Mouse (Mus musculus) limb, embryonic 12.5 days (tissue): ENCODE data around the gene Stxbp4. TPM values are rescaled to one million over a fixed set of nuclear protein-coding genes. Genes with fewer than 3 reads are reported as not detected.

Experiments
- ATAC-seq: fragments of 200-750 bp; cut with Nextera tagmentation; 2 replicates; pipeline ENCODE4 v1.8.0; 2017; ENCODE audit warnings: low read depth, moderate TSS enrichment; ENCODE audit not compliant: insufficient number of reproducible peaks, insufficient read depth, low FRiP score, low TSS enrichment
- H3K27ac ChIP-seq: fragments of 300-500 bp; sonication (generic); 2 replicates; pipeline ENCODE4 v1.5.1; 2016; ENCODE audit warnings: mild to moderate bottlenecking, moderate library complexity
- H3K27me3 ChIP-seq: fragments of 300-500 bp; sonication (generic); 2 replicates; pipeline ENCODE4 v1.6.1; 2016; ENCODE audit warnings: mild to moderate bottlenecking, moderate library complexity
- H3K36me3 ChIP-seq: fragments of 300-500 bp; sonication (generic); 2 replicates; pipeline ENCODE4 v1.6.1; 2016; ENCODE audit warnings: mild to moderate bottlenecking, moderate library complexity
- H3K4me1 ChIP-seq: fragments of 300-500 bp; sonication (generic); replicated peaks from 2 replicates; pipeline ENCODE4 v1.6.1; 2016
- H3K4me2 ChIP-seq: fragments of 300-500 bp; sonication (generic); 2 replicates; pipeline ENCODE4 v1.6.1; 2016; ENCODE audit warnings: mild to moderate bottlenecking, moderate library complexity
- H3K4me3 ChIP-seq: fragments of 300-500 bp; sonication (generic); replicated peaks from 2 replicates; pipeline ENCODE4 v1.5.1; 2016; ENCODE audit warnings: mild to moderate bottlenecking
- H3K9ac ChIP-seq: fragments of 300-500 bp; sonication (generic); replicated peaks from 2 replicates; pipeline ENCODE4 v1.6.1; 2016; ENCODE audit warnings: mild to moderate bottlenecking, moderate library complexity
- H3K9me3 ChIP-seq: fragments of 300-500 bp; sonication (generic); 2 replicates; pipeline ENCODE4 v1.6.1; 2016; ENCODE audit warnings: mild to moderate bottlenecking, moderate library complexity
- WGBS: fragments of 180-500 bp; shearing (Covaris S2); methylation state at CpG from one replicate; pipeline ENCODE4 v1.1.7; 2016; 5-methylcytosine and 5-hydroxymethylcytosine counted together
- polyA plus RNA-seq: library from polyadenylated mRNA; unstranded; fragments of >200 nt; fragmentation: Nextera tagmentation; extraction: Ambion mirVana; gene quantifications from 2 replicates; pipeline ENCODE4 v1.2.1, GENCODE M21; 2016

The Stxbp4 gene
- polyA plus RNA-seq, 1 experiment from 2014 or later: 43.5 TPM

GRCm38 (mm10) chr11:90595826-90596225, 42.1 kb downstream of the Stxbp4 start:
- no peaks in the 10 kb centered on the region for H3K9me3 ChIP-seq
- H3K4me3 ChIP-seq: no peak overlapping the region
- H3K9ac ChIP-seq: no peak overlapping the region
- no peaks in the 10 kb centered on the region for H3K27me3 ChIP-seq
- no peaks in the 10 kb centered on the region for H3K4me1 ChIP-seq
- no peak overlapping the region for H3K27ac ChIP-seq
- H3K4me2 ChIP-seq: no peak overlapping the region
- H3K36me3 ChIP-seq: peaks cover 68% of the 10 kb centered on the region
- 88% methylated on average over 1 of the region's 1 CpGs for WGBS
- no peak for ATAC-seq

- 77% methylated on average over 1 of the region's 1 CpGs for WGBS
- H3K36me3 ChIP-seq: peaks cover 61% of the 10 kb centered on the region
- no peak for ATAC-seq
These were observed 46.9 kb downstream of the Stxbp4 start for GRCm38 (mm10) chr11:90590996-90591395.

GRCm38 (mm10) chr11:90586203-90586602, 51.7 kb downstream of the Stxbp4 start:
- Histone ChIP-seq H3K9me3 (0 out of 2 replicates have a peak, but pooled peaks cover 3% of the 10 kb centered on the region), H3K4me1 (no peaks in the 10 kb centered on the region), H3K4me3 (no peak overlapping the region), H3K4me2 (no peak overlapping the region), H3K36me3 (peaks cover 43% of the 10 kb centered on the region), H3K27me3 (no peaks in the 10 kb centered on the region), H3K27ac (no peak overlapping the region), H3K9ac (no peak overlapping the region)
- 95% methylated on average over 8 of the region's 8 CpGs for WGBS
- ATAC-seq: no peak

More at GRCm38 (mm10) chr11:90590996-90591395, 46.9 kb downstream of the Stxbp4 start:
- Histone ChIP-seq H3K4me3 (no peak overlapping the region), H3K9me3 (no peaks in the 10 kb centered on the region), H3K4me1 (no peaks in the 10 kb centered on the region), H3K9ac (no peak overlapping the region), H3K27me3 (no peaks in the 10 kb centered on the region), H3K4me2 (no peak overlapping the region), H3K27ac (no peak overlapping the region)

GRCm38 (mm10) chr11:90585754-90586153, 52.1 kb downstream of the Stxbp4 start:
- H3K27ac ChIP-seq: no peak overlapping the region
- 0 out of 2 replicates have a peak, but pooled peaks cover 3% of the 10 kb centered on the region for H3K9me3 ChIP-seq
- H3K4me2 ChIP-seq: no peak overlapping the region
- no peaks in the 10 kb centered on the region for H3K4me1 ChIP-seq
- H3K36me3 ChIP-seq: peaks cover 39% of the 10 kb centered on the region
- no peak overlapping the region for H3K4me3 ChIP-seq
- H3K27me3 ChIP-seq: no peaks in the 10 kb centered on the region
- 94% methylated on average over 2 of the region's 2 CpGs for whole genome bisulfite sequencing
- ATAC-seq: no peak
- no peak overlapping the region for H3K9ac ChIP-seq

- H3K27me3 ChIP-seq: no peaks in the 10 kb centered on the region
- no peak for ATAC-seq
- WGBS: 92% methylated on average over 7 of the region's 7 CpGs
- H3K36me3 ChIP-seq: peaks cover 34% of the 10 kb centered on the region
- no peak overlapping the region for H3K9ac ChIP-seq
- H3K4me3 ChIP-seq: no peak overlapping the region
- no peaks in the 10 kb centered on the region for H3K9me3 ChIP-seq
- no peaks in the 10 kb centered on the region for H3K4me1 ChIP-seq
- H3K4me2 ChIP-seq: no peak overlapping the region
- H3K27ac ChIP-seq: no peak overlapping the region
These were observed 60.7 kb downstream of the Stxbp4 start for GRCm38 (mm10) chr11:90577057-90577780.

GRCm38 (mm10) chr11:90576282-90576972, 61.5 kb downstream of the Stxbp4 start:
- Histone ChIP-seq H3K4me2 (no peak overlapping the region), H3K9me3 (no peaks in the 10 kb centered on the region), H3K4me3 (no peak overlapping the region), H3K36me3 (peaks cover 38% of the 10 kb centered on the region), H3K27ac (no peak overlapping the region), H3K27me3 (no peaks in the 10 kb centered on the region), H3K4me1 (no peaks in the 10 kb centered on the region), H3K9ac (no peak overlapping the region)
- WGBS: 89% methylated on average over 8 of the region's 8 CpGs
- no peak for ATAC-seq

- Histone ChIP-seq H3K4me1 (no peaks in the 10 kb centered on the region), H3K36me3 (peaks cover 38% of the 10 kb centered on the region), H3K27me3 (no peaks in the 10 kb centered on the region), H3K4me2 (no peak overlapping the region), H3K27ac (no peak overlapping the region), H3K4me3 (no peak overlapping the region), H3K9ac (no peak overlapping the region), H3K9me3 (no peaks in the 10 kb centered on the region)
- no peak for ATAC-seq
- 93% methylated on average over 7 of the region's 7 CpGs for WGBS
These were observed 62.3 kb downstream of the Stxbp4 start for GRCm38 (mm10) chr11:90575491-90576048.

GRCm38 (mm10) chr11:90570646-90571259, 67.1 kb downstream of the Stxbp4 start:
- Histone ChIP-seq H3K4me3 (no peak overlapping the region), H3K4me1 (no peaks in the 10 kb centered on the region), H3K9me3 (no peaks in the 10 kb centered on the region), H3K27ac (no peak overlapping the region), H3K9ac (no peak overlapping the region), H3K36me3 (peaks cover 53% of the 10 kb centered on the region), H3K27me3 (no peaks in the 10 kb centered on the region), H3K4me2 (no peak overlapping the region)
- 90% methylated on average over 2 of the region's 2 CpGs for WGBS
- ATAC-seq: no peak

- H3K27ac ChIP-seq: no peak overlapping the region
- H3K27me3 ChIP-seq: no peaks in the 10 kb centered on the region
- H3K36me3 ChIP-seq: peaks cover 25% of the 10 kb centered on the region
- H3K4me2 ChIP-seq: no peak overlapping the region
- no peak for ATAC-seq
- no peak overlapping the region for H3K9ac ChIP-seq
- H3K4me3 ChIP-seq: no peak overlapping the region
- H3K4me1 ChIP-seq: no peaks in the 10 kb centered on the region
- 82% methylated on average over 9 of the region's 9 CpGs for WGBS
- no peaks in the 10 kb centered on the region for H3K9me3 ChIP-seq
These were observed 79.4 kb downstream of the Stxbp4 start for GRCm38 (mm10) chr11:90558359-90559047.

- Histone ChIP-seq H3K36me3 (peaks cover 25% of the 10 kb centered on the region), H3K9me3 (no peaks in the 10 kb centered on the region), H3K4me2 (no peak overlapping the region), H3K9ac (no peak overlapping the region), H3K4me3 (no peak overlapping the region), H3K27me3 (no peaks in the 10 kb centered on the region), H3K27ac (no peak overlapping the region), H3K4me1 (no peaks in the 10 kb centered on the region)
- WGBS: 78% methylated on average over 4 of the region's 4 CpGs
- no peak for ATAC-seq
These were observed 81.4 kb downstream of the Stxbp4 start for GRCm38 (mm10) chr11:90556517-90556916.

- Histone ChIP-seq H3K27ac (no peak overlapping the region), H3K27me3 (no peaks in the 10 kb centered on the region), H3K4me3 (no peak overlapping the region), H3K4me1 (no peaks in the 10 kb centered on the region), H3K9me3 (no peaks in the 10 kb centered on the region), H3K9ac (no peak overlapping the region), H3K4me2 (no peak overlapping the region), H3K36me3 (0 out of 2 replicates have a peak, but pooled peaks cover 13% of the 10 kb centered on the region)
- WGBS: 58% methylated on average over 5 of the region's 5 CpGs
- ATAC-seq: no peak
These were observed 83.9 kb downstream of the Stxbp4 start for GRCm38 (mm10) chr11:90553963-90554362.
